Mouse (Mus musculus): ENCODE measurements at regions not wholly inside any gene's neighbourhood (a gene's known extent, or its start where the extent isn't known, plus 50 kb on each side); places are given as distances from the start of the nearest gene placed in this dataset.

DNA sequence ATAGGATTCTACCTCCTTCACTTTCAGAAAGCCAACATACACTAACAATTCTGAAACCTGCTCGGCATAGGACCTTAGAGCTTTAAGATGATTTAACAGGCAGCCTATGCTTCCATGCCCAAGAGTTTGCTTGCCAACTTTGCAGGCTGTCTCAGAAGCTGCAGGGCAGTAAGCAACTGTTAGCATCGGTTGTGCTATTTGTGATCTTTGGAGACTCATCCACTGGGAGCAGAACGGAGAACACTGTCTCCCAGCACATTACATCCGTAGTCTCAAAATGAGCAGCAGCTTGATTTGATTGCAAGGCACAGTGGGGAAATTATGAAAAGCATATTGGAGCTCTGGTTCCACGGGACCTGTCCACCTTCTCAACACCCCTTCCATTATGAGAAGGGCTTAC is 108.5 kb upstream of the Pter start:
- DNase-seq (ENCODE audit: low read depth, low spot score) = no peak

GRCm38 (mm10) chr2:12825902-12826301 is 97.9 kb upstream of the Pter start:
- no peak for DNase-seq (ENCODE audit: low read depth, low spot score)

DNA sequence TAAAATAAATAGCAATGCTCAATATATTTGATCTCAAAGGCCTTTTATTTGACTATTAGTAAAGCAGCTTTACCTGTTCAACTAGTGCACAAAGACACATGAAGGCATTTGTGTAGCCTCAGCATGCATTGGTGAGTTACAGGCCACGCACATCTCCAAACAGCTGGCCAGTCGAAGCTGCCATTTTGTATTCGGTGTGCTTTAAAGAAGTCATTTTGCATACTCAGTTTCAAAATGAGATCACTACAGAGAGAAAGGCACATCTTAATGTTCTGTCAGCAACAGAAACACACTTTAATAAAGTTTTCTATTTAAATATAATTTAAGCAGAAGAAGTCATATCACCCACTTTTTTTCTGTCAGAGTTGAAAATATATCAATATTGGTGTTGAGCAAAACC is 90.3 kb upstream of the Pter start:
- DNase-seq (ENCODE audit: low read depth, low spot score) = no peak

- no peak for DNase-seq (ENCODE audit: low read depth, low spot score)
Observed at GRCm38 (mm10) chr2:12866543-12866942, 57.3 kb upstream of the Pter start.

- DNase-seq (ENCODE audit: low read depth, low spot score) = no peak
Observed at GRCm38 (mm10) chr2:12868772-12869171, 55.1 kb upstream of the Pter start.

All from ZHBTc4 (cell line).